Mouse (Mus musculus) midbrain, embryonic 11.5 days (tissue): ENCODE measurements at regions not wholly inside any gene's neighbourhood (a gene's known extent, or its start where the extent isn't known, plus 50 kb on each side); places are given as distances from the start of the nearest gene placed in this dataset.
A peak's percentile ranks its signal among the peaks of the same experiment; 100 is the strongest.

ENCODE experiments used
- ATAC-seq: fragments of 200-750 bp; cut with Nextera tagmentation; 2 replicates; pipeline ENCODE4 v1.8.0; 2017; ENCODE audit warnings: moderate TSS enrichment, moderate library complexity; ENCODE audit not compliant: low FRiP score
- DNase-seq: peaks from one replicate; pipeline ENCODE4 v3.0.0; 2015; ENCODE audit warnings: low spot score; ENCODE audit errors: missing footprints
- H3K27ac ChIP-seq: fragments of 300-500 bp; sonication (generic); 2 replicates; pipeline ENCODE4 v1.5.1; 2014; ENCODE audit warnings: low read depth, low read length
- H3K27me3 ChIP-seq: fragments of 300-500 bp; sonication (generic); 2 replicates; pipeline ENCODE4 v1.6.1; 2014; ENCODE audit warnings: mild to moderate bottlenecking, low read length, moderate library complexity, mixed read lengths; ENCODE audit not compliant: control insufficient read depth, insufficient read depth
- H3K36me3 ChIP-seq: fragments of 300-500 bp; sonication (generic); 2 replicates; pipeline ENCODE4 v1.6.1; 2014; ENCODE audit warnings: mild to moderate bottlenecking, low read length, moderate library complexity, mixed read lengths; ENCODE audit not compliant: control insufficient read depth, insufficient read depth
- H3K4me1 ChIP-seq: fragments of 300-500 bp; sonication (generic); 2 replicates; pipeline ENCODE4 v1.6.1; 2014; ENCODE audit warnings: low read length; ENCODE audit not compliant: control insufficient read depth, insufficient read depth
- H3K4me2 ChIP-seq: fragments of 300-500 bp; sonication (generic); 2 replicates; pipeline ENCODE4 v1.6.1; 2014; ENCODE audit warnings: mild to moderate bottlenecking, moderate library complexity
- H3K4me3 ChIP-seq: fragments of 300-500 bp; sonication (generic); 2 replicates; pipeline ENCODE4 v1.5.1; 2014; ENCODE audit warnings: low read depth, low read length
- H3K9ac ChIP-seq: fragments of 300-500 bp; sonication (generic); 2 replicates; pipeline ENCODE4 v1.6.1; 2014; ENCODE audit warnings: low read length
- H3K9me3 ChIP-seq: fragments of 300-500 bp; sonication (generic); 2 replicates; pipeline ENCODE4 v1.6.1; 2016; ENCODE audit warnings: low read length; ENCODE audit not compliant: control insufficient read depth
- WGBS: fragments of 180-500 bp; shearing (Covaris S2); extraction: QIAGEN DNeasy Blood & Tissue Kit; methylation state at CpG from one replicate; pipeline ENCODE4 v1.1.7; 2014; 5-methylcytosine and 5-hydroxymethylcytosine counted together

- no peaks in the 10 kb centered on the region for H3K9me3 ChIP-seq
- DNase-seq = peak; percentile 93
Observed at GRCm38 (mm10) chr8:98309405-98309990, 1106.8 kb downstream of the Cdh8 start.

GRCm38 (mm10) chr8:98294975-98295374 lies 1121.3 kb downstream of the Cdh8 start:
- peak; percentile 84 for DNase-seq
- ATAC-seq = peak; percentile 70
- Histone ChIP-seq H3K36me3 (no peaks in the 10 kb centered on the region), H3K4me3 (no peak overlapping the region), H3K9ac (no peak overlapping the region), H3K4me1 (no peaks in the 10 kb centered on the region), H3K4me2 (peak overlapping the region; percentile 9; the same call in 1 of the 2 replicates), H3K9me3 (no peaks in the 10 kb centered on the region), H3K27me3 (no peaks in the 10 kb centered on the region), H3K27ac (no peak overlapping the region)
- 36% methylated on average over 7 of the region's 7 CpGs for WGBS

More at GRCm38 (mm10) chr8:98309405-98309990, 1106.8 kb downstream of the Cdh8 start:
- ATAC-seq = peak; percentile 97
- no peaks in the 10 kb centered on the region for H3K36me3 ChIP-seq
- H3K27me3 ChIP-seq = peaks cover 10% of the 10 kb centered on the region
- peaks cover 2% of the 10 kb centered on the region for H3K4me1 ChIP-seq
- 0 out of 2 replicates have a peak overlapping the region, but pooled peaks have one; percentile 30 for H3K27ac ChIP-seq
- 7% methylated on average over 2 of the region's 2 CpGs for WGBS
- H3K9ac ChIP-seq = no peak overlapping the region
- no peak overlapping the region for H3K4me3 ChIP-seq
- no peak overlapping the region for H3K4me2 ChIP-seq

- H3K27me3 ChIP-seq = no peaks in the 10 kb centered on the region
- no peak for ATAC-seq
- no peaks in the 10 kb centered on the region for H3K36me3 ChIP-seq
- WGBS = 87% methylated on average over 3 of the region's 3 CpGs
- H3K9ac ChIP-seq = no peak overlapping the region
- no peak for DNase-seq
- H3K9me3 ChIP-seq = no peaks in the 10 kb centered on the region
- H3K27ac ChIP-seq = no peak overlapping the region
- no peak overlapping the region for H3K4me2 ChIP-seq
- no peak overlapping the region for H3K4me3 ChIP-seq
- no peaks in the 10 kb centered on the region for H3K4me1 ChIP-seq
Observed at GRCm38 (mm10) chr8:98260281-98260680, 1156.0 kb downstream of the Cdh8 start.

GRCm38 (mm10) chr8:98243328-98243926 lies 1172.8 kb downstream of the Cdh8 start:
- H3K4me2 ChIP-seq = no peak overlapping the region
- H3K9me3 ChIP-seq = no peaks in the 10 kb centered on the region
- ATAC-seq (no peak), DNase-seq (no peak)
- H3K36me3 ChIP-seq = no peaks in the 10 kb centered on the region
- no peaks in the 10 kb centered on the region for H3K4me1 ChIP-seq
- 84% methylated on average over 6 of the region's 6 CpGs for WGBS
- H3K27me3 ChIP-seq = no peaks in the 10 kb centered on the region
- no peak overlapping the region for H3K27ac ChIP-seq
- no peak overlapping the region for H3K4me3 ChIP-seq
- no peak overlapping the region for H3K9ac ChIP-seq

- no peak for DNase-seq
- Histone ChIP-seq H3K9me3 (no peaks in the 10 kb centered on the region), H3K4me1 (no peaks in the 10 kb centered on the region), H3K9ac (no peak overlapping the region), H3K4me3 (no peak overlapping the region), H3K4me2 (no peak overlapping the region), H3K36me3 (no peaks in the 10 kb centered on the region), H3K27ac (no peak overlapping the region), H3K27me3 (no peaks in the 10 kb centered on the region)
- no peak for ATAC-seq
Observed at GRCm38 (mm10) chr8:98214019-98214418, 1202.3 kb downstream of the Cdh8 start.
